Mouse (Mus musculus) heart, embryonic 15.5 days (tissue): Measurements from ENCODE around the gene 1810049J17Rik. TPM values are rescaled to one million over a fixed set of nuclear protein-coding genes. Genes with fewer than 3 reads are reported as not detected.
"Not testable (repeated sequence)": the region's sequence is repeated elsewhere in the genome, so short reads cannot be mapped to it uniquely, and the experiment has no call there.

Experiments
- ATAC-seq: fragments of 200-750 bp; cut with Nextera tagmentation; replicated peaks from 2 replicates; pipeline ENCODE4 v1.8.0; 2017; ENCODE audit warnings: low read depth, moderate TSS enrichment; ENCODE audit not compliant: insufficient number of reproducible peaks, insufficient read depth, low FRiP score
- H3K27ac ChIP-seq: fragments of 300-500 bp; sonication (generic); 2 replicates; pipeline ENCODE4 v1.5.1; 2015; ENCODE audit warnings: mild to moderate bottlenecking, inconsistent platforms
- H3K27me3 ChIP-seq: fragments of 300-500 bp; sonication (generic); 2 replicates; pipeline ENCODE4 v1.6.1; 2015; ENCODE audit warnings: inconsistent platforms
- H3K36me3 ChIP-seq: fragments of 300-500 bp; sonication (generic); 2 replicates; pipeline ENCODE4 v1.6.1; 2015; ENCODE audit warnings: mild to moderate bottlenecking, inconsistent platforms
- H3K4me1 ChIP-seq: fragments of 300-500 bp; sonication (generic); replicated peaks from 2 replicates; pipeline ENCODE4 v1.6.1; 2015; ENCODE audit warnings: inconsistent platforms
- H3K4me2 ChIP-seq: fragments of 300-500 bp; sonication (generic); 2 replicates; pipeline ENCODE4 v1.6.1; 2015; ENCODE audit warnings: inconsistent platforms, mild to moderate bottlenecking, moderate library complexity
- H3K4me3 ChIP-seq: fragments of 300-500 bp; sonication (generic); 2 replicates; pipeline ENCODE4 v1.5.1; 2015; ENCODE audit warnings: mild to moderate bottlenecking, inconsistent platforms
- H3K9ac ChIP-seq: fragments of 300-500 bp; sonication (generic); 2 replicates; pipeline ENCODE4 v1.6.1; 2015; ENCODE audit warnings: mild to moderate bottlenecking, inconsistent platforms
- H3K9me3 ChIP-seq: fragments of 300-500 bp; sonication (generic); replicated peaks from 2 replicates; pipeline ENCODE4 v1.6.1; 2016; ENCODE audit warnings: inconsistent platforms
- WGBS: fragments of 180-500 bp; shearing (Covaris S2); methylation state at CpG from one replicate; pipeline ENCODE4 v1.1.7; 2015; ENCODE audit warnings: mixed read lengths; 5-methylcytosine and 5-hydroxymethylcytosine counted together
- polyA plus RNA-seq: library from polyadenylated mRNA; unstranded; fragments of >200 nt; fragmentation: Nextera tagmentation; extraction: Ambion mirVana; gene quantifications from 2 replicates; pipeline ENCODE4 v1.2.1, GENCODE M21; 2015

1810049J17Rik gene
- 0.71 TPM in 1 of 2 replicates, not detected in the other for polyA plus RNA-seq

GRCm38 (mm10) chr15:12321788-12322621 lies at the start of gene 1810049J17Rik:
1810049J17Rik (minus strand) TSS chr15:12321899.
- under 1% methylated on average over 70 of the region's 70 CpGs for WGBS
- peak within 1 kb of the TSS; percentile 95 for H3K27ac ChIP-seq

GRCm38 (mm10) chr15:12371183-12371582 lies 49.5 kb upstream of the 1810049J17Rik start:
- Histone ChIP-seq H3K4me1 (peaks cover 29% of the 10 kb centered on the region), H3K4me3 (no peak overlapping the region), H3K9ac (no peak overlapping the region), H3K27ac (no peak overlapping the region), H3K36me3 (peaks cover 7% of the 10 kb centered on the region; the same call in 1 of the 2 replicates), H3K9me3 (no peaks in the 10 kb centered on the region), H3K27me3 (no peaks in the 10 kb centered on the region), H3K4me2 (no peak overlapping the region)
- 8% methylated on average over 8 of the region's 8 CpGs for WGBS
- ATAC-seq = 0 out of 2 replicates have a peak, but pooled peaks have one; percentile 8

More at GRCm38 (mm10) chr15:12321788-12322621, at the start of gene 1810049J17Rik:
- peak; percentile 19 for ATAC-seq
- H3K4me1 ChIP-seq = peaks cover 33% of the 10 kb centered on the region
- 0 out of 2 replicates have a peak, but pooled peaks cover 6% of the 10 kb centered on the region for H3K36me3 ChIP-seq
- peak within 1 kb of the TSS; percentile 79 for H3K4me2 ChIP-seq
- peak within 1 kb of the TSS; percentile 95 for H3K9ac ChIP-seq
- peak within 1 kb of the TSS; percentile 83 for H3K4me3 ChIP-seq
- H3K9me3 ChIP-seq = no peaks in the 10 kb centered on the region
- no peaks in the 10 kb centered on the region for H3K27me3 ChIP-seq

GRCm38 (mm10) chr15:12370096-12370495 lies 48.4 kb upstream of the 1810049J17Rik start:
- Histone ChIP-seq H3K4me1 (peaks cover 23% of the 10 kb centered on the region), H3K9me3 (no peaks in the 10 kb centered on the region), H3K4me3 (no peak overlapping the region), H3K36me3 (peaks cover 10% of the 10 kb centered on the region; the same call in 1 of the 2 replicates), H3K9ac (no peak overlapping the region), H3K4me2 (no peak overlapping the region), H3K27ac (no peak overlapping the region), H3K27me3 (no peaks in the 10 kb centered on the region)
- ATAC-seq = no peak
- WGBS = 93% methylated on average over 3 of the region's 3 CpGs

- peaks cover 21% of the 10 kb centered on the region for H3K4me1 ChIP-seq
- 89% methylated on average over 4 of the region's 4 CpGs for WGBS
These were observed 47.2 kb upstream of the 1810049J17Rik start for GRCm38 (mm10) chr15:12368850-12369249.

GRCm38 (mm10) chr15:12368357-12368756 lies 46.7 kb upstream of the 1810049J17Rik start:
- no peak overlapping the region for H3K4me3 ChIP-seq
- no peaks in the 10 kb centered on the region for H3K9me3 ChIP-seq
- no peaks in the 10 kb centered on the region for H3K27me3 ChIP-seq
- H3K4me1 ChIP-seq = peaks cover 21% of the 10 kb centered on the region
- H3K4me2 ChIP-seq = no peak overlapping the region
- peaks cover 3% of the 10 kb centered on the region; the same call in 1 of the 2 replicates for H3K36me3 ChIP-seq
- 85% methylated on average over 11 of the region's 11 CpGs for WGBS
- ATAC-seq = no peak
- no peak overlapping the region for H3K9ac ChIP-seq
- H3K27ac ChIP-seq = peak overlapping the region; percentile 65

More at GRCm38 (mm10) chr15:12368850-12369249, 47.2 kb upstream of the 1810049J17Rik start:
- Histone ChIP-seq H3K9me3 (no peaks in the 10 kb centered on the region), H3K9ac (no peak overlapping the region), H3K4me3 (no peak overlapping the region), H3K36me3 (peaks cover 3% of the 10 kb centered on the region; the same call in 1 of the 2 replicates), H3K27me3 (no peaks in the 10 kb centered on the region), H3K27ac (no peak overlapping the region), H3K4me2 (no peak overlapping the region)
- ATAC-seq = no peak

GRCm38 (mm10) chr15:12367306-12368080 lies 45.8 kb upstream of the 1810049J17Rik start:
- Histone ChIP-seq H3K4me1 (peaks cover 21% of the 10 kb centered on the region), H3K9me3 (no peaks in the 10 kb centered on the region), H3K27me3 (no peaks in the 10 kb centered on the region), H3K27ac (peak overlapping the region; percentile 65), H3K9ac (no peak overlapping the region), H3K4me3 (no peak overlapping the region), H3K4me2 (peak overlapping the region; percentile 19), H3K36me3 (peaks cover 3% of the 10 kb centered on the region; the same call in 1 of the 2 replicates)
- peak; percentile 87 for ATAC-seq
- 21% methylated on average over 13 of the region's 13 CpGs for WGBS

- not testable (repeated sequence) for H3K36me3 ChIP-seq, H3K4me2 ChIP-seq, H3K4me3 ChIP-seq, H3K27me3 ChIP-seq, H3K9ac ChIP-seq, ATAC-seq, H3K9me3 ChIP-seq
- Histone ChIP-seq H3K27ac (peak overlapping the region; percentile 65; the same call in 1 of the 2 replicates), H3K4me1 (peaks cover 21% of the 10 kb centered on the region)
- 85% methylated on average over 11 of the region's 11 CpGs for WGBS
These were observed 45.0 kb upstream of the 1810049J17Rik start for GRCm38 (mm10) chr15:12366580-12367305.

- peaks cover 18% of the 10 kb centered on the region for H3K4me1 ChIP-seq
- no peak overlapping the region for H3K4me3 ChIP-seq
- H3K4me2 ChIP-seq = no peak overlapping the region
- H3K9me3 ChIP-seq = no peaks in the 10 kb centered on the region
- WGBS = 47% methylated on average over 3 of the region's 3 CpGs
- peaks cover 3% of the 10 kb centered on the region; the same call in 1 of the 2 replicates for H3K36me3 ChIP-seq
- no peak overlapping the region for H3K9ac ChIP-seq
- H3K27ac ChIP-seq = no peak overlapping the region
- no peak for ATAC-seq
- H3K27me3 ChIP-seq = no peaks in the 10 kb centered on the region
These were observed 44.4 kb upstream of the 1810049J17Rik start for GRCm38 (mm10) chr15:12366072-12366469.

- H3K27ac ChIP-seq = no peak overlapping the region
- 72% methylated on average over 15 of the region's 15 CpGs for WGBS
- H3K36me3 ChIP-seq = peaks cover 4% of the 10 kb centered on the region; the same call in 1 of the 2 replicates
These were observed 43.8 kb upstream of the 1810049J17Rik start for GRCm38 (mm10) chr15:12365416-12366071.

GRCm38 (mm10) chr15:12364096-12364495 lies 42.4 kb upstream of the 1810049J17Rik start:
- H3K27me3 ChIP-seq = no peaks in the 10 kb centered on the region
- no peak overlapping the region for H3K9ac ChIP-seq
- no peak overlapping the region for H3K4me2 ChIP-seq
- WGBS = 81% methylated on average over 4 of the region's 4 CpGs
- peaks cover 6% of the 10 kb centered on the region; the same call in 1 of the 2 replicates for H3K36me3 ChIP-seq
- no peak overlapping the region for H3K27ac ChIP-seq
- no peak overlapping the region for H3K4me3 ChIP-seq
- no peak for ATAC-seq
- H3K4me1 ChIP-seq = peaks cover 18% of the 10 kb centered on the region
- H3K9me3 ChIP-seq = no peaks in the 10 kb centered on the region

More at GRCm38 (mm10) chr15:12365416-12366071, 43.8 kb upstream of the 1810049J17Rik start:
- H3K9me3 ChIP-seq = no peaks in the 10 kb centered on the region
- no peaks in the 10 kb centered on the region for H3K27me3 ChIP-seq
- no peak overlapping the region for H3K4me2 ChIP-seq
- no peak for ATAC-seq
- no peak overlapping the region for H3K4me3 ChIP-seq
- peaks cover 18% of the 10 kb centered on the region for H3K4me1 ChIP-seq
- no peak overlapping the region for H3K9ac ChIP-seq
